Mouse (Mus musculus) MN1 (cell line): ENCODE measurements around the gene Foxo3.
A peak's percentile ranks its signal among the peaks of the same experiment; 100 is the strongest.

Source experiments
- DNase-seq: peaks from one replicate; pipeline ENCODE4 v3.0.0-alpha.2; 2016; ENCODE audit warnings: low spot score

Foxo3 gene

GRCm38 (mm10) chr10:42249965-42250364, 26.6 kb downstream of the Foxo3 start:
- no peak for DNase-seq

GRCm38 (mm10) chr10:42248644-42249043, 27.9 kb downstream of the Foxo3 start:
- DNase-seq: no peak

- no peak for DNase-seq
Measured at GRCm38 (mm10) chr10:42248156-42248555, 28.4 kb downstream of the Foxo3 start.

GRCm38 (mm10) chr10:42247125-42247816, 29.3 kb downstream of the Foxo3 start:
- peak; percentile 36 for DNase-seq

GRCm38 (mm10) chr10:42246483-42246882, 30.1 kb downstream of the Foxo3 start:
- DNase-seq: no peak

- DNase-seq: no peak
Measured at GRCm38 (mm10) chr10:42245636-42246035, 30.9 kb downstream of the Foxo3 start.

GRCm38 (mm10) chr10:42245256-42245601, 31.3 kb downstream of the Foxo3 start:
- no peak for DNase-seq

GRCm38 (mm10) chr10:42244420-42245255, 31.9 kb downstream of the Foxo3 start:
- DNase-seq: peak; percentile 44

GRCm38 (mm10) chr10:42243925-42244324, 32.6 kb downstream of the Foxo3 start:
- no peak for DNase-seq

- DNase-seq: no peak
Measured at GRCm38 (mm10) chr10:42242484-42242883, 34.1 kb downstream of the Foxo3 start.

- DNase-seq: no peak
Measured at GRCm38 (mm10) chr10:42241775-42242174, 34.8 kb downstream of the Foxo3 start.

GRCm38 (mm10) chr10:42239810-42240111, 36.8 kb downstream of the Foxo3 start:
- DNase-seq: no peak

GRCm38 (mm10) chr10:42238923-42239809, 37.4 kb downstream of the Foxo3 start:
- DNase-seq: no peak

- DNase-seq: no peak
Measured at GRCm38 (mm10) chr10:42238296-42238695, 38.3 kb downstream of the Foxo3 start.

- no peak for DNase-seq
Measured at GRCm38 (mm10) chr10:42237556-42237955, 39.0 kb downstream of the Foxo3 start.

- DNase-seq: no peak
Measured at GRCm38 (mm10) chr10:42235321-42235720, 41.2 kb downstream of the Foxo3 start.

GRCm38 (mm10) chr10:42232977-42233376, 43.6 kb downstream of the Foxo3 start:
- DNase-seq: no peak

GRCm38 (mm10) chr10:42231847-42232246, 44.7 kb downstream of the Foxo3 start:
- no peak for DNase-seq

GRCm38 (mm10) chr10:42231100-42231541, 45.4 kb downstream of the Foxo3 start:
- DNase-seq: peak; percentile 36

GRCm38 (mm10) chr10:42230471-42231099, 46.0 kb downstream of the Foxo3 start:
- no peak for DNase-seq

- peak; percentile 70 for DNase-seq
Measured at GRCm38 (mm10) chr10:42227751-42228241, 48.8 kb downstream of the Foxo3 start.

- no peak for DNase-seq
Measured at GRCm38 (mm10) chr10:42226176-42226575, 50.4 kb downstream of the Foxo3 start.
